Mouse (Mus musculus) c-Kit-positive CD71-positive TER-119-negative erythroid progenitor cells, embryonic 14.5 days (primary cell): ENCODE data around the gene Arpc2.

Experiments used
- DNase-seq: peaks from one replicate; pipeline ENCODE4 v3.0.0-alpha.2; 2013; ENCODE audit warnings: low read depth

The Arpc2 gene

DNA sequence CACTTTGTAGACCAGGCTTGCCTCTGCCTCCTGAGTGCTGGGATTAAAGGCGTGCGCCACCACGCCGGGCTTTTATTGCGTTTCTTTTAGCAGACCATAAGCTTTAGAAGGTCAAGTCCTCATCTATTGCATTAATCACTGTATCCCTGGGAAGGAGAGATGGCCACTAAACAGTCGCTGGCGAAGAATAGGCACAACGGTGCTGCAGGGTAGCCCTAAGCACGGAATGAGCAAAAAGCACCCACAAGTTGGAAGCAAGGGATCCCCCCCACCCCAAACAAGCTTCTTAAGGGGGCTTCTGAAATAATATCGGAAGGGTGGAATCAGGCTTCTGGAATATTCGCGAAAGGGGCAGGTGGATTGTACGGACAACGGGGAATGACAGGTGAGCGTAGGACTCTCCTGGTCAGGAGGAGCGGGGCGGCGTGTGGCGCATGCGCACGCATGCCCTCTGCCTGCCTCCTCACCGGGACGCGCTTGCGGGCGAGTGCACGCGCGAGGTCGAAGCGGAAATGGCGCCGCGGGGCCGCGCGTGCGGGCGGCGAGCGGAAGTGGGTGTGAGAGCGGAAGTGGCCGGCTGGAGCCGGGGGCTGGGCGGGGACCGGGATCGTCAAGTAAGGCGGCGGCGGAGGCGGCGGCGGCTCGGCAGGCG is at the start of gene Arpc2:
Arpc2 (plus strand) TSS at position 147 of the 652 bp plus-strand sequence.
- peak; percentile 92 for DNase-seq

DNA sequence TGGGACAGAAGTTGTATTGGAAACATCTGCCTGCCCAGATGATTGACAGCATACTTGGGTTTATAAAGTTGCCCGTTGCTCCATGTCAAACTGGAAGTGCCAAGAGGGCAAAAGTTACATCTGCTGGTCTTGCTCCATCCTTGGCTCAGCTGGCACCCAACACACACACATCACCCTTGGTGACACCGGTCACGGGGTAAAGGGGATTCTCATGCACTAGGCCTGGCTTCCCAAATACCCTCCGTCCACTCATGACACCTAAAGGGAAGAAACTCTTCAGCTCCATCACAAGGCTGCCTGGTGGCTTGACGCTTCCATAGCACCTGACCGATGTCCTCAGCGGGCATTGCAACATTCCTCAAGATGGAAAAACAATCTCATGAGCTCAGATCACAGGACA is 45.4 kb upstream of the Arpc2 start:
- DNase-seq = no peak

DNA sequence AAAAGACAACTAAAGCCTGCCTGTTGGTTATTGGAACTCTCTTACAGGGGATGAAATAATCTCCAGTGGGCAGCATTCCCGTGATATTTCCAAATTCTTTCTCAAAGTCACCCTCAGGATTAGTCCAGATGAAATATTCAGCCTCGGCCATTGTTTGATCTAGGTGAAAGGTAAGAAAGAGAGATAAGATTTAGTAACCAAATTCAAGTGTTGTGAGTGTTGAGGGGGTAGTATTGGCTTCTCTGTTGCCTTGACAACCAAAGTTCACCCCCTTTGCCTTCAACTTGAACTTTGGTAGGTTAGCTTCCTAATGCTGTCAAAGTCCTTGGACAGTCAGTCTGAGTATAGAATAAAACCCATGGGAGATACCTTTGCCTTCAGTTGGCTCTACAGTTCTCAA is 43.2 kb upstream of the Arpc2 start:
- no peak for DNase-seq

DNA sequence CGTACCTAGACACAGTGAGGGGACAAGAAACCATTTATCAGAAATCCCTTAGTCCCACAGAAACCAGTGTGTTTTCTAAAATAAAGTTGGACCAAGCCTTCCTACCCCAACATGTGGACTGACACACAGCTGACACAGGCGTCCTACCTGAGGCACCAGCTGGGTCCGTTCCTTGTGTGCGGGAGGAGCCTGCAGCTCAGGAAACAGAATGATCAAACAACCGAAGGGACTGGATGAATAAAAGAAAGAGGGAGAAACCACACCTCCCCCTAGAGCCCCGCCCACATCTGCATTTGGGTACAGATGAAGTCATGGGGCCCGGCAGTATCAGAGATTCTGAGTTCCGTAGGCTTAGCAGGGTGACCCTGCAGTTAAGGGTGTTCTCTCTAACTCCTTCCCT is 41.4 kb upstream of the Arpc2 start, which contains the start of gene Cxcr1:
Cxcr1 (minus strand) TSS at position 187 of the 400 bp plus-strand sequence.
- DNase-seq = no peak

DNA sequence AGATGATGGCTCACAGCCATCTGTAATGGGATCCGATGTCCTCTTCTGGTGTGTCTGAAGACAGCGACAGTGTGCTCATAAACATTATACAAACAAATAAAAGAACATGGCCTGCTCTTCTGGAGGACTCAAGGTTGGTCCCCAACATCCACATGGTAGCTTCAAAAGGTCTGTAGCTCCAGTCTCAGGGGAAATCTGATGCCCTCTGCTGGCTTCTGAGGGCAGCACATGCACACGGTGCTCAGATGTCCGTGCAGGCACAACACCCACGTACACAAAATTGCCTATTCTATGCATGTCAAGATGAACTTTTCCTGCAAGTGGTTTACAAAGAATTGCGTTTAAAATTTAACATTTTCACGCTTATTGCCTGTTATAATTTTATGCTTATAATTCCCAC is 39.9 kb upstream of the Arpc2 start:
- DNase-seq = peak; percentile 38

DNA sequence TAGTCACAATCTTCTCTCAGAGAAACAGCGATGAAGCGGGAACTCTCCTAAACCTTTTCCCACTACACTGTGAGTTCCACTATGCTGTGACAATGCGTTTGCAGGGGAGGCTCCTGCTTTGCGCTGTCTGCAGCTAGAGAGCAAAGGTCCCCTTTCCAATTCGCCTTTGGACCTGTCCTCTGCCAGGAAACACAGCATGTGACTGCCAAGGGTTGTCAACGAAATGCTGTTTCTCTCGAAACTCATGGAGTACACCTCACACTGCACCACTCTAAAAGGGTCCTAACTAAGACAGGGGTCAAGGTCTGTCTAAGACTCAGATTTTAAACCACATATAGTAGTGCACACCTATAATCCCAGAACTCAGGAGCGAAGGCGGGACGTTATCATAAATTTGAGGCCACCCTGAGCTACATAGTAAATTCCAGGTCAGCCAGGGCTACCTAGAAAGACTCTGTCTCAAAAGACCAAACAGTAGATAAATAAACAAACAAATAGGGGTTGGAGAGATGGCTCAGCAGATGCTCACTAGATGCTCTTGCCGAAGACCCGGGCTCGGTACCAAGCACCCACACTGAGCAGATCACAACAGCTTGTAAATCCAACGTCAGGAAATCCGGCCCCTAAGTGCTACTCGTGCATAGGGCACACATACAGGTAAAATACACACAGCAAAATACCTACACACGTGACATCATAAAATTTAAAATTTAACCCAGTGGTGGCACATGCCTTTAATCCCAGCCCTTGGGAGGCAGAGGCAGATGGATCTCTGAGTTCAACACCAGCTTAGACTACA is 39.1 kb upstream of the Arpc2 start:
- no peak for DNase-seq

DNA sequence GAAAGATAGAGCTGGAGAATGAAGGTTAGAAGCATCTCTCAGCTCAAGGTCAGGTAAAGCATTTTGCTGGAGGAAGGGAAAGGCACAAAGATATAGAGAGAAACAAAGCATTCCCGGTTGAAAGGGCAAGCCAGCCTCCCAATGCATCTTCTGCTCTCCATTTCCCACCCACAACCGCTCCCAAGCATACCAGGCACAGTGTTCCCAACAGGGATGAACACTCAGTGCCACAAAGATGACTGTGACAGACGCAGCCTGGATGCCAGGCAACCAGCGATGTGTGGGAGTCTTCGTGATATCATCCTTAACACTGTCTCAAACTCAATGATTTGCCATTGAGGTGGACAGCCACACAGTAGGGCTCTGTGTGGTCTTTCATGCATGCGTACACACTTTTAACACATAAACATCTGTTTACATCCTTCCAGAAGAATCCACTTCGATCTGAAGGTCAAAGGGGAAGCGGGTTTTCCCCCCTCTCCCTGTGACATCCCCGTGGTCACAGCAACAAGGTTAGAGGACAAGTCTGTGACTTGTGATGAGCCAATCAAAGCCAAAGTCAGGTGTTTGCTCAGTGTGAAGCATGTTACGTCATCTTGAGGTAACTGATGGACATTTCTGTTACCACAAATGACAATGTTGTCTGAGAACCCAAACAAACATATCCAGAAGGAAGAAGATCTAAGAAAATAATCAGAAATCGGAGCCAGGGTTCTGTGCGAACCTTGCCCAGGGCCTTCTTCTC is 38.0 kb upstream of the Arpc2 start:
- DNase-seq = no peak

DNA sequence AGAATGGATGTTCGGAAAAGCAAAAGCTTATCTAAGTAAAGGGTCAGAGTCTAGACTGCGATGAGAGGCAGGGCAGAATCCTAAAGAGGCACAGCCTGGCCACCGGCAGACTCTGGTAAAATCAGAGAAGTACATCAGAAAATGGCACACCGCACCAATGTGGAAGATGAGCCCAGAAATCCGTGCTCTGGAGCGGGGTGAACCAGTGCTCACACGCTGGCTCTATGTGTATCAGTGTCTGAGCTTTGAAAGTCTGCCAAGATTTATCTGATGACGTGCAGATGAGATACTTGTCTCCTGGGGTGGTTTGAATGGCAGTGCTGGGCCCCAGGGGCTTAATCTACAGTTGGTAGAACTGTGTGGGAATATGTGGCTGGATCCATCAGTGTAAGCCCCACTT is 36.8 kb upstream of the Arpc2 start:
- DNase-seq = no peak

DNA sequence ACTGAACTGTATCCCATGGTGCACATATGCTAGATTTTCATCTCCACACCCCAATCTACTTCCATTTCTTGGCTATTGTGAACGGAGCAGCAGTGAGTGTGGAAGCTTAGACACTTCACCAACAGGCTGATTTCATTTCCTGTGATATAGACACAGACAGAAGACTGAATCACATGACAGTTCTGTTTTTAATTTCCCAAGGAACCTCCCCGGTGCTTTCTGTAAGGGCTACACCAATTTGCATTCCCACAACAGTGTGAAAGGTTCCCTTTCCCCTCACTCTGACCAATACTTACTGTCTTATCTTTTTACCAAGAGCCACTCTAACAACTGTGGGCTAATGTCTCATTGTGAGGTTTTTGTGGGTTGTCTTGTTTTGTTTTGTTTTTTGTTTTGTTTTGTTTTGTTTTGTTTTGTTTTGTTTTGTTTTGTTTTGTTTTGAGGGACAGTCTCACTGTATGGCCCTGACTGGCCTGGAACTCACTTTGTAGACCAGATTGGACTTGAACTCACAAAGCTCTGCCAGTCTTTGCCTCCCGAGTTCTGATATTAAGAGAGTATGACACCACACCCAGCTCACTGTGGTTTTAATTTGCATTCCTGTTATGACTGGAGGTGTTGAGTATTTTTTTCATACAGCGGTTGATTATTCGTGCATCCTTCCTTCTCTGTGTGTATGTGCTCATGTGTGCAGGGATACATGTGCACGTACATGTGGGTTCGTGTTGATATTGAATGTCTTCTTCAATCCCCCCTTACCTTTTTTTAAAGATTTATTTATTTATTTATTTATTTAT is 34.6 kb upstream of the Arpc2 start:
- no peak for DNase-seq

DNA sequence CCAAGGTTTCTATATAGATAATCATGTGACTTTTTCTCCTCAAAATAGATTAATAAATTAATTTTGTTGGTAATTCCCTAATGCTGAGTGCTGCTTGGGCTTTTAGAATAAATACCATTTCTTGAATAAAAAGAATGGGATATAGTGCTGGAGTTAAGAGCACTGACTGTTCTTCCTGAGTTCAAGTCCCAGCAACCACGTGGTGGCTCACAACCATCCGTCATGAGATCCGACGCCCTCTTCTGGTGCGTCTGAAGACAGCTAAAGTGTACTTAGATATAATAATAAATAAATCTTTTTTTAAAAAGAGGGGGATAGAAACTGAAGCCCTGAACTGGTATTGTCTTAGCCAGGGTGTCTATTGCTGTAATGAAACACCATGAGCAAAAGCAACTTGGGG is 32.4 kb upstream of the Arpc2 start:
- no peak for DNase-seq

DNA sequence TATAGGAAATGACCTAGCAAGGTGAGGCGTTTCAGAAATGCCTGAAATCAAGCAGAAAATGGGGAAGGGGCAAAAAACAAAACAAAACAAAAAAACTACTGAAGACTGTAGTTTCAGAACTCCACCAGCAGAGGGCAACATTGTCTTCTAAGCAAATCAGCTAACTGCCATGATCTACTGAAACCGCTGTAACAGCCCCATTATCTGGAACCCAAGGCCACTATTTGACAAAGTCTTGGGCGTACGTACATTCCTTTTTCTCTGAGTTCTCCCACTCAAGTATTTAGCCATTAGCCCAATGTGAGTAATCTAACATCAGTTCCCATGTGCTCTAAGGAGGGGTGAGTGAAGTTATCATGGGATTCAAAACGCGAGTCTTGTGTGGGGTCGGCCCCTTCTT is 30.0 kb upstream of the Arpc2 start:
- DNase-seq = peak; percentile 30

DNA sequence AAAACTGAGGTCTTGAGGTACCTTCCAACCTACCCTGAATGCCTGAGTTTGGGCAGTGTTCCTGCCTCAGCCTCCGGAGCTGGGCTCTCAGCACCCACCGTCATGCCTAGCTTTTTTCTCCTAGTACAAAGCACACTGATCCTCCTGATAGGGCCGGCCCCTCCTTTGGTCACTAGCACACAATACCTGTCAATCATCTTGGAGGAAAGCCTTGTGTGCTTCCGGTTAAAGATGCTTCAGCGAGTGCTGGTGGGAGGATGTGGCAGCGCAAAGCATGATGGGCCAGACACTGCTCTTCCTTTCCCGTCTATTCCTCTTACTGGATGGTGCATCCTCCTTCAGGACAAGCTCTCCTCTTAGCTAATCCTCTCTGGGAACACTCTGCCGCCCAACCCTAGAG is 29.2 kb upstream of the Arpc2 start:
- DNase-seq = no peak

DNA sequence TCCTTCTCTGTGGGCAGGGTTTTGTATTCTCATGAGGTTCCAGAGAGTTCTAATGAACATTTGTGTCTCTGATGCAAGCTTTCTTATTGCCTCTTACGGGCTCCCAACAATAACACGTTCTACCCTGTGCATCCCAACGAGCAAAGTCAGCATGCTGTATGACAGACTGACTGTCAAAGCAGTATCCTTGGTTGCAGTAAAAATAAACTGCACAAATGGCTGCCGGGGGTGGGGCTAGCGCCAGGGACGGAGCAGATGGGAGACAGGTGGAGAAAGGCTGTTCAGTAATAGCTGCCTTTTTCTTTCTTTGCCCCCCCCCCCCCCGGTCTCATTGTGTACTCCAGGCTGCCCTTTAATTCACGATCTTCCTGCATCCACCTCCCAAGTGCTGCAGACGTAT is 28.0 kb upstream of the Arpc2 start:
- no peak for DNase-seq

DNA sequence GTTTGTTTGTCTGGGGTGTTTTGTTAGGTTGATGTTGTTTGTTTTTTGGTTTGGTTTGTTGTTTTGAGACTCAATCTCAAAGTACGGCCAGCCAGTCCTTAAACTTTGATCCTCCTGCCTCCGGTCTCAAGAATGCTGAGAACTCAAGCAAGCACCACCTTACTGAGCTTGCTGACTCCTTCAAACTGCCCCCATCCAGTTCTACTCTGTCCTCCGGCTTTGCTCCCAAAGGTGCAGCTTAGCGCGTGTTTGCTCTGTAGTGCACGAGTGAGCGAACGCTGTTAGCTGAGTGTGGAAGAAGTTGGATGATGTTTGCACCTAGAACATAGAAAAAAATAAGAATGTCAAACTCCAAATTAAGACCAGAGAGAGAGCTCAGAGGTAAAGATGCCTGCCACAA is 26.9 kb upstream of the Arpc2 start:
- DNase-seq = no peak

DNA sequence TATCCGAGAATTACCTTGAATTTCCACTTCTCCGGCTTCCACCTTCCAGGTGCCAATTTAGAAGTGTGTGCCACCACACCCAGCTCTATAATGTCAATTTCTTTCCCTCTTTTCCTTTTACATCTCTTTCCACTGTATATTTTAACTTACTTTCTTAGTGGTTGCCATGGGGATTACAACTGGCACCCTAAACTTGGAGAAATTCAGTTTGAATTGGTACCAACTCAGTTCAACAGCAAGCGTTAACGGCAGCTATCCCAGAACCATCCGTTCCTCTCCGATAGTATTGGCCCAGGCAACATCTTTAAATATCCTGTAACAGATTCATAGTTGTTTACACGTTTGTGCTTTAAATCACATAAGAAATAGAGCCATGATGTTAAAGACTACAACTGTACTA is 16.0 kb upstream of the Arpc2 start:
- no peak for DNase-seq

DNA sequence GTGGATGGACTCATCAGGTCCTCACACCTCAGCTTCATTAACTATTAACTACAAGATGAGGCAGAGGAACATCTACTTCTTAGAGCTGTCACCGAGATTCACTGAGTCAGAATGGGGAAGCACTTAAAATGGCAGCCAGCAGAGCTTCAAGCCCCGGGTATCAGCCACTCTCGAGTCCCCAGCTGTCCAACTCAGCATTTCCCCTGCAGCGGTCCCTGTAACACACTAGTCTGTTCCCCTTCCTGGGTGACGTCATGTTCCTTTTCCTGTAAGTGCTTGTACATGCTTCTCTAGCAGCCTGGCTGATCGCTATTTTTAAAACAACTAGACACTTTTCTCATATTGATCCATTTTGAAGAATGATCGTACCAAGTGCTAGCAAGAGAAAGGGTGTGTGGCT is 8.6 kb upstream of the Arpc2 start:
- DNase-seq = no peak

DNA sequence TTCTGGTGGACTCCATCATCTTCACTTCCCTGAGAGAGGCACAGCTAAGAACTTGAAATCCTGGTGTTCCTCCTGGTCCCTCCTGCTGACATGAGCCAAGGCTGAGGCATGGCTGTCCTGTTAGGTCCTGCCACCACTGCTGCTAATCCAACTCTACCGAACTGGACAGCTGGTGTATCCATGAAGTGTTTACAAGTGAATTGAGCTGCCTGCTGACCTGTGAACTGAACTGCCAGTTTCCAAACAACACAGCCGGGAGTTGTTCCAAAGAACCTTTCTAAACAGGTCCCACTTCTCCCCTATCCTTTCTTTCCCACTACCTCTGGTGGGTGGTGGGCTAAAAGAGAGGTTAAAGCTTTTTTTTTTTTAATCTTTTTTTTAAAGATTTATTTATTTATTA is 5.9 kb upstream of the Arpc2 start:
- DNase-seq = no peak

DNA sequence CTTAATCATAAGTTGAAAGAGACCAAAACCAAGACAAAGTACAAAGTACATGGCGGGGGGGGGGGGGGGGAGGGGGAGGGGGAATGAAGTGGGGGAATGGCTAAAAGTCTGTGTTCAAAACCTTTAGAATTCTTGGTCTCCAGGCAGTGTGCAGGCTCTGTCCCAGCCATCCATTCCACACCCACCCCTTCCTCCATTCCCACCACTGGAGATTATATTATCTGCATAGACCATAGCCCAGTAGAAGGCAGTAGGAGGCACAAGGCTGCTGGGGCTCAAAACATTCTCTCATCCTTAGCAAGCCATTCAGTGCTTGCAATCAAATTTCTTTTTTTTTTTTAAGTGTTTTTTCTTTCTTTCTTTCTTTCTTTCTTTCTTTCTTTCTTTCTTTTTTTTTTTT is 4.9 kb upstream of the Arpc2 start:
- no peak for DNase-seq

DNA sequence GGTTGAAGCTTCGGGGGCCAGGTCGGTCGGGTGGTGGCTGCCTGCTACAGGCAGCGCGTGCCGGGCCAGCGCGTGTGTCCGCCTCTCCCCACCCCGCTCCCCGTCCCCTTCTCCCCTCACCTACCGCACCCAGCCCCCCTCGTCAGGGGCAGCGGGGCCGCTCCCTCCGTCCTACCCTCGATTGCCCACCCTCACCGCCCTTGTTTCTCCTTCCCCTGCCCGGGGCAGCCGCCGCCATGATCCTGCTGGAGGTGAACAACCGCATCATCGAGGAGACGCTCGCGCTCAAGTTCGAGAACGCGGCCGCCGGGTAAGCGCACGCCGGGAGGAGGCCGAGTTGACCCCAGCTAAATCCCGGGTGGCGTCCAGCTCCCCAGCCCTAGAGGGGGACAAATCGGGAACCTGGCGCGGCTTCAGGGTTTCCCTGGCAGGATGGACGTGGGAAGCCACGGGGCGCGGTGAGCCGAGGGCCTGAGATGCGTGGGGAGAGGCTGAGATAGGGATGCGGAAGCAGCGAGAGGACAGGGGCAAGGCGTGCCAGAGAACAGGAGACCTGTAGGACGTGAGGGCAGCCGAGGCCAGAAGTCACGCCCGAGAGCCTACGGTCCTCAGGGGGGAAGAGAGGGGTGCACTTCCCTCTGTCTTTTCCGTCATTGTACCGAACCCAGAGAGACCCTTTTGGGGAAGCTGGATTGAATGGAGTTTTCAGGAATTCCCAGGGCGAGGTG is 870 bp downstream of the Arpc2 start:
- no peak for DNase-seq

DNA sequence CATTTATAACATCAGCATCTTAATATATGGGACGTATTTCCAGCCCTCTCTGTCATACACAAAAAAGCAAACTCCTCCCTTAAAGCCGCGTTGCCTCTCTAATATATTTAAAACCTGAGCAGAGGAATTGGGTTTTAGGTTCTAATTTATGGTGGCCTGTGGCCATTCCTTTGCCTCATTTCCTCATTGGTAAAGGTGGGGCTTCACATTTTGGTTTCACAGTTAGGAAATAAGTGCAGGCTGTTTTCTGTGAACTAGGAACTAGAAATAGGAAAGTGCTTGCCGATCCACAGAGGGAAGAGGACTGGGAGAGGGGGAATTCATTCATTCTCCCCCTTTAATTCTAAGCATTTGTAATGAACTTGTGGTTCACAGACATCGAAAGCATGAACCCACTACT is 1.8 kb downstream of the Arpc2 start:
- no peak for DNase-seq

DNA sequence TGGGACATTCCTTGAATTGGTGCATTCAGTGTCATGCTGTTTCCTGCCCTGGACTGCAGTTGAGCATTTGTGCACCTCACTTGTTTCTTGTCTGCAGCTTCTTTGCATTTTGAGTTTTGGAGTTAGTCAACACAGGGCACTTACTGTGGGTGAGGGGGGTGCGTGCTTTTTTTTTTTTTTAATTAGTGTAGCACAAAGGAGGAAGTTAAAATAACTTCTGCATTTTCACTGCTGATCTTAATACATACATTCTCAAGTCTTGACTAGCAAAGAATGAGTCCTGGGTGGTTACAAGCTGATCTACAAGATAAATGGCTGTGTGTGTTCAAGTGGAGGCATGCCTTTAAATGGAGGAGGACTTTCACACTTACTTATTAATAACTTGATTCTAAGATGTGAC is 2.3 kb downstream of the Arpc2 start:
- DNase-seq = no peak

DNA sequence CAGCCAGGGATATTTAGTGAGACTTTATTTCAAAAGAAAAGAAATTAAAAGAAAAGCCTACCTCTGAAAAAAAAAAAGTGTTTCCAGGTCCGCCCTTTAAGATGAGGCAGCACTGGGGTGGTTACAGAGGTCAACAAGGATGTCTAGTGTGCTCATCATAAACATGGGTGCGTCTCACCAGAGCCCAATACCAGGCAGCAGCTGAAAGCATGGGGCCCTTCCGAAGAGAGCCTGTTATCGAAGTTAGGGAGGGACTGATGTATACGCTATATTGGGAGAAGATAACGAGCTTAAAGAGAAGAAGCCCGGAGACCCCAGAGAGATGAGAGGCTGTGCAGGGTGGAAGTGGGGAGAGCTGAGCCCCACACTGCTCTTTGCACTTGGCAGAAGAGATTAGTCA is 3.3 kb downstream of the Arpc2 start:
- DNase-seq = no peak
